Mouse (Mus musculus) C2C12 (cell line): ENCODE measurements at regions not wholly inside any gene's neighbourhood (a gene's known extent, or its start where the extent isn't known, plus 50 kb on each side); places are given as distances from the start of the nearest gene placed in this dataset.

Experiments used
- H3K27me3 ChIP-seq: one replicate; pipeline ENCODE4 v1.6.1; 2011; ENCODE audit not compliant: control insufficient read depth, insufficient read depth, insufficient read length
- H3K36me3 ChIP-seq: one replicate; pipeline ENCODE4 v1.6.1; 2011; ENCODE audit not compliant: control insufficient read depth, insufficient read depth
- H3K4me3 ChIP-seq: one replicate; pipeline ENCODE4 v1.5.1; 2011; ENCODE audit warnings: mild to moderate bottlenecking, control low read depth; ENCODE audit not compliant: poor library complexity, insufficient read depth, severe bottlenecking
- H3K79me2 ChIP-seq: one replicate; pipeline ENCODE4 v1.6.1; 2011; ENCODE audit not compliant: control insufficient read depth, insufficient read depth
- H3K79me3 ChIP-seq: one replicate; pipeline ENCODE4 v1.6.1; 2011; ENCODE audit warnings: low read depth, control low read depth
- H3ac ChIP-seq: one replicate; pipeline ENCODE3; 2011; ENCODE audit warnings: low read depth; ENCODE audit not compliant: control insufficient read depth, insufficient read length
- CEBPB ChIP-seq: IDR thresholded peaks from one replicate; pipeline ENCODE4 v1.6.1; 2011; ENCODE audit warnings: low read depth, mild to moderate bottlenecking, control low read depth, moderate library complexity
- CTCF ChIP-seq: IDR thresholded peaks from one replicate; pipeline ENCODE4 v1.5.1; 2011; ENCODE audit not compliant: control insufficient read depth, insufficient read depth, insufficient read length
- FOSL1 ChIP-seq: IDR thresholded peaks from one replicate; pipeline ENCODE4 v1.8.0; 2011; ENCODE audit warnings: mild to moderate bottlenecking, low read length; ENCODE audit not compliant: poor library complexity, insufficient read depth, severe bottlenecking
- MAX ChIP-seq: IDR thresholded peaks from one replicate; pipeline ENCODE4 v1.6.1; 2011; ENCODE audit warnings: mild to moderate bottlenecking, control low read depth
- MYOD1 ChIP-seq: IDR thresholded peaks from one replicate; pipeline ENCODE4 v1.6.1; 2011; ENCODE audit warnings: low read depth; ENCODE audit not compliant: control insufficient read depth, insufficient read length
- MYOG ChIP-seq: IDR thresholded peaks from one replicate; pipeline ENCODE4 v1.6.1; 2011; ENCODE audit not compliant: control insufficient read depth, insufficient read length; ENCODE audit errors: extremely low read depth
- USF1 ChIP-seq: IDR thresholded peaks from one replicate; pipeline ENCODE4 v1.6.1; 2011; ENCODE audit warnings: low read depth, mild to moderate bottlenecking, control low read depth, moderate library complexity

DNA sequence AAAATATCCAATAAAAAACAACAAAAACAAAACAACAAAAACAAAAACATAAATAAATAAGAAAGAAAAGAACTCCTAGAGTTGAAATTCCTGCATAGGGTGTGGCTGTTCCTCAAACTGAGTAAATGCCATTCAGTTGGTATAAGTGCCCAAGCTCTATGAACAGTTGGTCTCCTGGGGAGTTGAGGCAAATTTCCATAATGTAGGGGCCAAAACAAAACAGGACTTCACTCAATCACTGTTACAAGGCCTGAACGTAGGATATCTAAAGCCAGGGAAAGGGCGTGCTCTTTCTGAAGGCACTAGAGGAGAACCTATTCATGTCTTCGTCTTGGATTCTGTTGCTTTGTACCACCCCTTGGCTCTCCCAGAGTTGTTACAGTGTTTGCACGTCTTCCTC lies 188.5 kb upstream of the Maf start:
- no peaks in the 10 kb centered on the region for H3K79me2 ChIP-seq
- no peaks in the 10 kb centered on the region for H3K36me3 ChIP-seq
- H3K27me3 ChIP-seq = no peaks in the 10 kb centered on the region
- H3K4me3 ChIP-seq = no peak overlapping the region
- H3ac ChIP-seq = no peak overlapping the region
- H3K79me3 ChIP-seq = no peaks in the 10 kb centered on the region
- TF ChIP-seq CTCF (no peak), CEBPB (no peak), MAX (no peak), FOSL1 (no peak)

DNA sequence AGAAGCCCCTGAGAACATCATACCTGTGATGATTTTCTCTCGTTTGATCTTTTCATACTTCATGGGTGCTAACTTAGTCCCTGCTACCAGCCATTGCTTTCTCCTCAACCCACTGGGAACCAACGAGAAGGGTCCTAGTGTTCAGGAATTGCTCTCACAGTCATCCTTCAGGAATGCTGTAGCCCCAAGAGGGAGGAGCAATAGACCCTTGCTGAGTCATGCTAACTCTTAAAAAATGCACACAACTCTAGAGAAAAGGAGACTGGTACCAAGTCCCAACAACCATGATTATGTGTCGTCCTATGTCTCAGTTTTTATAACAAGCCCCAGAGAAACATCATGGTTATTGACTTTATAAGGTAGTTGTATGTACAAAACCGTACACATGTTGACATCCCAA lies 180.7 kb upstream of the Maf start:
- Histone ChIP-seq H3K27me3 (no peaks in the 10 kb centered on the region), H3K79me2 (no peaks in the 10 kb centered on the region), H3K79me3 (no peaks in the 10 kb centered on the region), H3K4me3 (no peak overlapping the region), H3ac (no peak overlapping the region), H3K36me3 (no peaks in the 10 kb centered on the region)
- no peak for TF ChIP-seq MAX
- TF ChIP-seq CEBPB = no peak
- no peak for TF ChIP-seq MYOG
- TF ChIP-seq MYOD1 = no peak
- no peak for TF ChIP-seq USF1
- TF ChIP-seq FOSL1 = no peak
- TF ChIP-seq CTCF = no peak

DNA sequence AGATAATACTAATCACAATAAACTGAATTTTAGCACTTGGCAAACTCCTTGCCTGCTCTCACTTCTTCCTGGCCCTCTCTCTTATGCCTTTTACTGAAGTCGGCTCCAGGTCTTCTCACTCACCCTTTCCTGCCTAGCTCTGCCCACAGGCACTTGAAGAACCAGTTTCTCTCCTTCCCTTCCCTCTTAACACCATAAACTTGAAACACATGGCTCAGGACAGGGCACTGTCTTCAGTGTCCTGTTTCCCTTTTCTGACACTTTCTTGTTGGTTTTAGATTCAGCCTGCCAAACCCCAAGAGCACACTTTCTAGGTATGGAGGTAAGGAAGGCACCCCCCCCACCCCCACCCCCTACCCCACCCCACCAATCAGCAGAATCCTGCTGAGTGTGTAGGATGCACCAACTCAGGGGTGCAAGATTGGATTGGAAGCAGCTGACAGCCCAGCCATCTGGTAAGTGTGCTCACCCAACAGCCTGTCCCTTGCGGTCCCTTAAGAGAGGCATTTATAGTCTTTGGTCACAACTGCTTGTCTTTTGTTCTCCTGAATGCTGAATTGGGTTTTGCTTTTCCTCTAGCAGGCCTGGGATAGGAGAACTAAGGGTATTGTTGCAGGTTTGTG lies 177.6 kb upstream of the Maf start:
- H3K36me3 ChIP-seq = no peaks in the 10 kb centered on the region
- no peaks in the 10 kb centered on the region for H3K27me3 ChIP-seq
- TF ChIP-seq CEBPB (no peak), FOSL1 (no peak), MYOD1 (no peak), CTCF (no peak), MAX (no peak), MYOG (no peak), USF1 (no peak)
- no peak overlapping the region for H3ac ChIP-seq
- no peaks in the 10 kb centered on the region for H3K79me3 ChIP-seq
- H3K4me3 ChIP-seq = no peak overlapping the region
- H3K79me2 ChIP-seq = no peaks in the 10 kb centered on the region

DNA sequence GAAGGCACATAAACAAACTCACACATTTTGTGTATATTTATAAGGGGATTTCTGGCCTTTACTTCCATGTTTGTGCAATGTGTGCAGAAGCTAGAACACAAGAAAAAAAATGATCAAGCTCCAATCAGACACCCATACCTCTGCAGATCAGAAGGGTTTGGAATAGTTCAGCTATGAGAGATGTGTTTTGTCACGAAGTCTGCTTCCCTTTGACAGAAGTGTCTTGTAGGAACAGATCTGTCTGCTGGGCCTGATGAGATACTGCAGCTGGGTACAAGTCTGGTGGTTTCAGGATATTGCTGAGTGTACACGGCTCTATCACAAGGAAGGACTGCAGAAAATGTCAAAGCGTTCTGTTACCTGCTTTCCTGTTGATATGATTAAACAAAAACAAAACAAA lies 176.2 kb upstream of the Maf start:
- TF ChIP-seq FOSL1 = no peak
- no peak for TF ChIP-seq CEBPB
- TF ChIP-seq CTCF = no peak
- no peak for TF ChIP-seq MAX
- TF ChIP-seq MYOG = no peak
- TF ChIP-seq USF1 = no peak
- TF ChIP-seq MYOD1 = no peak
- H3K27me3 ChIP-seq = no peaks in the 10 kb centered on the region
- H3K36me3 ChIP-seq = no peaks in the 10 kb centered on the region
- no peaks in the 10 kb centered on the region for H3K79me3 ChIP-seq
- H3ac ChIP-seq = no peak overlapping the region
- H3K4me3 ChIP-seq = no peak overlapping the region
- no peaks in the 10 kb centered on the region for H3K79me2 ChIP-seq

DNA sequence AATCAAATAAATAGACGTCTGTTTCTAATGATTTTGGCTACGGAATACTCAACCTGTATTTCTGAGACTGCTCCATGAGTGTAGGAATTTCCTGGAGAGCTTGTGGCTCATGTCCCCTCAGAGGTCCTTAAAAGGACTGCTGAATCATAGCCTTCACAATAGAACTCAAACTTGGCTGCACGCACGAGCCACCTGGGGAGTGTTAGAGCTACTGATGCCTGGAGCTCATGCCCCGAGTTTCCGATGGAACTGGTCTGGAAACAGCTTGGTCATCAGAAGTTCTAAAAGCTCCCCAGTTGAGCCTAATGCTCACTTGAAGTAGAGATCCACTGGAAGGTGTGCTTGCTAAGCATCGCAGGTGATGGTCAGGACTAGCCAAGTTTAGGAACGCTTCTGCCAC lies 174.3 kb upstream of the Maf start:
- H3K4me3 ChIP-seq = no peak overlapping the region
- no peaks in the 10 kb centered on the region for H3K79me2 ChIP-seq
- H3K27me3 ChIP-seq = no peaks in the 10 kb centered on the region
- no peaks in the 10 kb centered on the region for H3K36me3 ChIP-seq
- TF ChIP-seq MYOD1 (no peak), USF1 (no peak), MAX (no peak), CTCF (no peak), MYOG (no peak), FOSL1 (no peak), CEBPB (no peak)
- H3ac ChIP-seq = no peak overlapping the region
- H3K79me3 ChIP-seq = no peaks in the 10 kb centered on the region

DNA sequence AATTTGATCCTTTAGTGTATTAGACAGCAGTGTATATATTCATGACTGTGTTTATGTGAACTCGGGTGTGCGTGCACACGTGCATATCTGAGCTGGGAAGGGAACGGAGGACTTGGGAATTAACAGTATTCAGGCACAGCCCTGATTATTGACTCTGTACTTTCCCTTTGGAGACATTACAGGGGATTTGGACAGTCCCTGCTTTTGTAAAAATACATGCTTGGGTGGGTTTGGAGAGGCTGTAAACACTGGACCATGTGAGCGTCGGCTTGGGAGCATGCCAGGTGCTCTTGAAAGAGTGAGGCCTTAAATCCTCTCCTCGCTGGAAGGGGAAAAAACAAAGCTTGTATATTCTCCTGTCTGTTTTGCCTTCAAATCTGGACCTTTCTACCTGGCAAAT lies 167.2 kb upstream of the Maf start:
- Histone ChIP-seq H3K27me3 (no peaks in the 10 kb centered on the region), H3K79me3 (no peaks in the 10 kb centered on the region), H3K4me3 (no peak overlapping the region), H3K36me3 (no peaks in the 10 kb centered on the region), H3ac (no peak overlapping the region), H3K79me2 (no peaks in the 10 kb centered on the region)
- TF ChIP-seq MYOG (no peak), CEBPB (no peak), CTCF (no peak), MYOD1 (no peak), FOSL1 (no peak), MAX (no peak), USF1 (no peak)
